Mouse (Mus musculus) c-Kit-positive CD71-positive TER-119-positive erythroid progenitor cells, embryonic 14.5 days (primary cell): ENCODE measurements around the gene Papola.
A peak's percentile ranks its signal among the peaks of the same experiment; 100 is the strongest.
"Not testable (repeated sequence)": the region's sequence is repeated elsewhere in the genome, so short reads cannot be mapped to it uniquely, and the experiment has no call there.

ENCODE experiments used
- DNase-seq: peaks from one replicate; pipeline ENCODE4 v3.0.0-alpha.2; 2013; ENCODE audit warnings: low spot score

Papola gene

DNA sequence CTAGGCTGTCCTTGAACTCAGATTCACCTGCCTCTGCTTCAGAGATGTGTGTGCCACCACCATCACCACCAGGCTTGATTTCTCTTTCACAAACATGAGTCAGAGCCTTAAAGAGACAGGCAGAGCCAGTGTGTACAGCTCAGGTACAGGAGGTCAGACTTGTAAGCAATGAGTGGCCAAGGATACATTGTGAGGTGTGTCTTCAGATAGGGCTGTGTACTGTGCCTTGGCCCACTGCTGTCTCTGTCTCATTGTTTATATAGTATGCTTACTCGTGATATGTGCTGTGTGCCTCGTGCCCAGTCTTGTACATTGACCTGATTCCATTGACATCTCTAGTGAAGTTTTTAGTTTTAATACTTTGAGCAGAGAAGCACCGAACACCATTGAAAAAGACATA is 21.3 kb downstream of the Papola start:
- no peak for DNase-seq

DNA sequence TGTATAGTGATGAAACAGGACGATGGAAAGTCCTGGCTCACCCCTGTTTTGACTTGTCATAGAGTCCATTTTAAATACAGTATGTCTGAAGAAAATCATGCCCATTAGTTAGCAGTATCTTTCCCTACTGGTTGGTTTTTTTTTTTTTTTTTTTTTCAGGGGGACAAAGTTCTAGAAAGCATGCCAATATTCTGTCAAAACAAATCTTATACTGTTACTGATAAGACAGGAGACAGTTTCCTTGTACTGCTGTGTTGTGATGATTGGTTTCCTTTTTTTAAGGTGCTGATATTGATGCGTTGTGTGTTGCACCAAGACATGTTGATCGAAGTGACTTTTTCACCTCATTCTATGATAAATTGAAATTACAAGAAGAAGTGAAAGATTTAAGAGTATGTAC is 21.7 kb downstream of the Papola start:
- no peak for DNase-seq

DNA sequence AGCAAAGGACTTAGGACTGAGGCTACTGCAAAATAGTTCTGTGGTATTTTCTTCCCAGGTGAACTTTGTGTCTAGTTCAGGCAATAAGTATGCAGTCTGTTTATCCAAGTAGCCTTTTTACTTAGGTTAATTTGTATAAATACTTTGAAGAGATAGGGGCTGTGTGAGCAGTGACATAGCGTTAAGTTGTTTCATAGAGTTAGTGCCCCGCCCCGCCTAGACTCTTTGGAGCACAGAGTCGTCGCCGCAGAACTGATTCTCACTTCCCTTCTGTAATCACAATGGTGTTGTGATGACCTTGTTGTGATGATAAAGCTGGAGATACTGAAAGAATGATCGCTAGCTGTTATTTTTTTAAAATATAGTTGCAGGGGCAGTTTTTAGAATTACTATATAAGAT is 22.9 kb downstream of the Papola start:
- DNase-seq, result no peak

DNA sequence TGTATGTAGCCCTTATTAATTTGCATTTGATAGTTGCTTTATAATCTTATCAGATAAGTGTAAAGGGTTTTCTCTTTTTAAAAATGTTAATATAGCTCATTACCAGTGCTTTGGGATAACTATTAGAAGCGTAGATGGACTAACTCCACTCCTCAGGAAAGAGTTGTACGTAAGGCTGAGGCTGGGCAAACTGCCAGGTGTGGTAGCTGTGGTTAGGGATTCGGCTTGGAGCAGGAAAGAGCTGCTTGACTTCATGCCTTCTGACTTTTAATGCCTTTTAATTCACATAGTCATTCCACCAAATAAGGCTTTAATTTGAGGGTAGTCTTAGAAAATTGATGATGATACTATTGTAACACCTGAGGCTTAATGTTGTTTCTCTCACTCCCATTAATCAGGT is 24.5 kb downstream of the Papola start:
- no peak for DNase-seq

DNA sequence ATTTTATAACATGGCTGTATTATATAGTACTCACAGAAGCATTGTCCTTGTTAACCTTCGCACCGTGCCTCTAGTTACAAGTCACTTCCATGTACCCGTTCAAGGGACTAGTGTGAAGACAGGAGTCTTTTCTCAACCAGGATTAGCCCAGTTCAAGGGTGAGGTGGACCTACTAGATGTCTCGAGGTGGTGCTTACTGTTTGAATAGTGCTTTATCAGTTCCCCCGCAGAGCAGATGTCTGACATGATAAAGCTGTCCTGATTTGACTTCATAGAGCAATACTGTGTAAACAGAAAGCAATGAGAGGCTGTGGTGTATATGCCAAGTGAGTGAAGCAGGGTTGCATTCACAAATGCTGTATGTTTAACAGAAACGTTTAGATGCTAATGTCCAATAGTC is 26.1 kb downstream of the Papola start:
- DNase-seq, result no peak

DNA sequence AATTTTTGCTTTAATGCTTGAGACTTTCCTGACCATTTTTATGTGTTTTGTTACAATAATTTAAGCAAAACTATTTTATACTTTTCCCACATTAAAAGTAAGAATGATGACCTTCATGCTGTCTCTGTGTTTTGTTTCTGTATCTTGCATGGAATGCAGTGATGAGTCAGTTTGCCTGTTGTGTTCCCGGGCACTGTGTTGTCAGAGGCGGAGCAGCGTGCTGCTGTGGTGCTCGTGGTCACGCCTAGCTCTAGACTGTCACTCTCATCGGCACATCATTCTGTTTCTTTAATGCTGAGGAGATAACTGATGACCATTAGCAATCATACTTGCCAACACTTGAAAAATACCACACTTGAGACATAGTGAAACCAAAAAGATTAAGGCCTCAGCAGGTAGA is 29.5 kb downstream of the Papola start:
- DNase-seq, result no peak

DNA sequence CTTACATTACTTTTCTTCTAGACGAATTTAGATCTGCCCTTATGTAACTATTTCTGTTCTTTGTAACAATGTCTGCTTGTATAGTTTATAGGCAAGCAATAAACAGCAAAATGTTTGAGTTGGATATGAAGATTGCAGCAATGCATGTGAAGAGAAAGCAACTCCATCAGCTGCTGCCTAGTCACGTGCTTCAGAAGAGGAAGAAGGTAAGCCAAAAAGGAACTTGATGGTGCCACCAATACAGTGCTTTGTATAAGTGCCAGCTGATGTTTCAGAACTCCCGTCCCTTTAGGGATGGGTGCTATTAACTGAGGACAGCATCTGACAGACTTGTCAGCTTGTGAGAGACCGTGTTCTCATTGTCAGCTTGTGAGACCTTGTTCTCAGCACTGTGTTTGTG is 39.0 kb downstream of the Papola start:
- no peak for DNase-seq

DNA sequence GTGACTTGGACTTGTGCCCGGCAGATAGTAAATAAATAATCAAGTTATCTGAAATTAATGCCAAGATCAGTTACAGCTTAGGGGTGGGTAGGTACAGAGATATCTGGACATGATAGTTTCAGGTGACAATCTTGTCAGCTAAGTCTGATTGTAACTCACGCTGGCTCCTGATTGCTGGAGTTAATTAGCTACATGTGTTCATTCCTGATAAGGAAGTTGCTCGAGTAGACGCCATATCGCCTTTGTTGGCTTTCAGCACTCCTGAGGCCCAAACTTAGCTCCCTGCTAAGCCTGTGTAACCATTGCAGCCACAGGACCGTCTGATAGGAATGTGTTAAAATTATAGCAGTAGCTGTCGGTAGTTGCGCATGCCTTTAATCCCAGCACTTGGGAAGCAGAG is 40.2 kb downstream of the Papola start:
- peak; percentile 60 for DNase-seq

DNA sequence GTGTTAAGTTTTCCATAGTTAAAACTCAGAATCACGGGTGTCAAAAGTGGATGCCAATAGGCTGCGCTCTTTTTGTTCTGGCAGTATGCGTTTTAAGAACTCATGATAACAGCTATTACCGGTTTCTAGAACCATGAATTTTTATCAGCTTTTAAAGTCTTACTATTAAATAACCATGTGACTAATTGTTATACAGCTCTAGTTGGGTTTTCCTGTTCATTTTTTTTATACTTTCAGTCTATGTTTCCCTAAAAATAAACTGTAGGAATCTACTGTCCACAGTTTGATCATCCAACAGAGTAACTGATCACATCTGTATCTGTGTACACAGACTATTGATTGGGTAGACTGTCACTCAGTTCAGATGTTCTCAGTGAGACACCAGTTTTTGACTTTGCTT is 40.8 kb downstream of the Papola start:
- peak; percentile 10 for DNase-seq

DNA sequence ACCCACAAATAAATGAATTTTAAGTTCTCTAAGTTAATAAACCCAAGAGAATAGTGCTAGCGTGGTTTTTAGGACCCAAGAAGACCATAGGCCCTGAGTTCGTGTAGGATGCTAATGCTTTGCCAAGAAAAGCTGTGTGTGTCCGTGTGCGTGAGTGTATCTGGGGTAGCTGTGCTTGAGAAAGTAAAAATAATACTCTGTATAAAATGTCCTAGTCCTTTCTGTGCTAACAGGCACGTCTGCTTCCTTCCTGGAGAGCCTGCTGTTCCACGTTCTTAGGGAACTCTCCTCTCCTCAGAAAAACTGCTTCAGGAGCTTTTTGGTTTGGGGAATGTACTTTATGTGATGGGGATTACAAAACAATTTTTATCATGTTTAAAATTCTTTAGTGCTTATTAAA is 48.0 kb downstream of the Papola start:
- DNase-seq, result no peak

DNA sequence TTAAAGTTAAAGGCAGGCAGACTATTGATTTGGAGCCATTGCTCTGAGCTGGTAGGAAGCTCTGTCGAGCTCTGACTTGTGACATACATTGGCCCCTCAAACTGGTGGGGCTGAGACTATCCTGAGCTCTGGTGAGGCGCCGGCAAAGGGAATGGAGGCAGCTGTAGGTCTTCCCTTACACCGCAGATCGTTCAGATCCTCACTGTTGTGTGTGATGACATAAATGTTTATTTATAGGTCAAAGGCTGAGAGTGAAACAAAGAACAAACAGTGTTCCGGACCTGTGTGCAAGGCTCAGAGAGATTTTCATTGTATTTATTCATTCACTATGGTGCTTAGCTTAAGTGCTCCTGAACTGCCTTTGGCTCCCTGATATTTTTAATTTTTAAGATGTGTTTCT is 50.4 kb downstream of the Papola start:
- DNase-seq, result no peak

DNA sequence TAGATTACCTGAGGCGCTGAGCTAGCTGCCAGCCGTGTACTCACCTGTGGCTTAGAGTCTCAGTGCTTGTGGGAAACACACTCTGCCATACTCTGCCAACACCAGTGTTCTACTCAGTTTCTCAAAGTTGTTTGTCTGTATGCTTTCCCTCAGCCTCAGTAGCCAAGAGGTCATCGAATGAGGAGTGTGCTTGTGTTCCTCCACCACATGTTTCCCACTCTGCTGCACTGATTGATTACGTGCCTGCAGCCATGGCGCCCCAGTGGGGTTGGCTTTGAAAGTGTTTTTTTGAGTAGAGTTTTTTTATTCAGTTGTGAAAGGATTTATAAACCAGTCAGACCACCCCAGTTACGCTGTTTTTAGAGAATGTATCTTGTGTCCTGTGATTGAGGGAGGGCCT is 51.1 kb downstream of the Papola start:
- DNase-seq, result no peak

DNA sequence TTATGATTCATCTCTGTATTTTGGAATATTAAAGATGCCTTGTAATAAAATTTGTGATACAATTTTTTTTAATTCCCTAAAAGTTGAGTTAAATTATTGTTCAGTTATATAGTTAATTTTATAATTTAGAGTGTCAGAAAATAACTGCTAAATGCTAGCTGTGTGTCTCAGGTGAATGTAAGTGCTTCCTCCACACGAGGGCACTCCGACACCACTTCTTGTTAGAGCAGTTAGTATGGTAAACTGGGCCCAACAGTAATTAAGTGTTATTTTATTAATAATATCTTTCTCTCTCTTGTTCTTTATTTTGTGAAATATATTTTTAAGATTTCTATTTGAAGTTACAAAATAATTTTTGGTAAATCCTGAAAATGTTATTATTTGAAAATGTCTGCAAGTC is 51.7 kb downstream of the Papola start:
- no peak for DNase-seq

DNA sequence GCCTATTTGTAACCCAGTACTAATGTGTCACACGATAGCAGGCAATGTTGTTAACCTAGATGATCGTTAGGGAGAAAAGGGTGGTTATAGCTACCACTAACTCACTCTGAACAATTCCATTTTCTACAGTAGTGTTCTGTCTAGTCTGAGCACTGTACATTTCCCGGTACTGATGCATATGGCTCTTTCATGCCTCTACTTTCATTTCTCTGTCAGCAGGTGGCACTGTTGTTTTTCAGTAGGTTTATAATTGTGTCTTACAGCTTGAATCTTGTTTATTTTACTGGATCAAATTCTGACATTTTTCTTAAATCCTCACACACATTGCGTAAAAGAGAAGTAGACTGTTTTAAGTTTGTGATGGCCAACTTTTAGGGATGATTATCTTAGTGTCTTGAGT is 54.6 kb downstream of the Papola start:
- DNase-seq, result peak; percentile 21

DNA sequence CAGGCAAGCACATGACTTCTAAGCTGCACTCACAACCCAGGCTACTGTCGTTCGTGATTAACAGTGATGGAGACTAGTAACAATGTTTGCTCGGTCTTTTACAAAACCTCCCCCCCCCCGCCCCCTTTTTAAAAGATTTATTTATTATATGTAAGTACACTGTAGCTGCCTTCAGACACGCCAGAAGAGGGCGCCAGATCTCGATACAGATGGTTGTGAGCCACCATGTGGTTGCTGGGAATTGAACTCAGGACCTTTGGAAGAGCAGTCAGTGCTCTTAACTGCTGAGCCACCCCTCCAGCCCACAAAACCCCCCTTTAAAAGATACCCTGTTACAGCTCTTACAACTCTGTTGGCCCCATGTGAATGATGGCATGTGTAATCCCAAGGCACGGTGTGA is 56.1 kb downstream of the Papola start:
- not testable (repeated sequence) for DNase-seq

DNA sequence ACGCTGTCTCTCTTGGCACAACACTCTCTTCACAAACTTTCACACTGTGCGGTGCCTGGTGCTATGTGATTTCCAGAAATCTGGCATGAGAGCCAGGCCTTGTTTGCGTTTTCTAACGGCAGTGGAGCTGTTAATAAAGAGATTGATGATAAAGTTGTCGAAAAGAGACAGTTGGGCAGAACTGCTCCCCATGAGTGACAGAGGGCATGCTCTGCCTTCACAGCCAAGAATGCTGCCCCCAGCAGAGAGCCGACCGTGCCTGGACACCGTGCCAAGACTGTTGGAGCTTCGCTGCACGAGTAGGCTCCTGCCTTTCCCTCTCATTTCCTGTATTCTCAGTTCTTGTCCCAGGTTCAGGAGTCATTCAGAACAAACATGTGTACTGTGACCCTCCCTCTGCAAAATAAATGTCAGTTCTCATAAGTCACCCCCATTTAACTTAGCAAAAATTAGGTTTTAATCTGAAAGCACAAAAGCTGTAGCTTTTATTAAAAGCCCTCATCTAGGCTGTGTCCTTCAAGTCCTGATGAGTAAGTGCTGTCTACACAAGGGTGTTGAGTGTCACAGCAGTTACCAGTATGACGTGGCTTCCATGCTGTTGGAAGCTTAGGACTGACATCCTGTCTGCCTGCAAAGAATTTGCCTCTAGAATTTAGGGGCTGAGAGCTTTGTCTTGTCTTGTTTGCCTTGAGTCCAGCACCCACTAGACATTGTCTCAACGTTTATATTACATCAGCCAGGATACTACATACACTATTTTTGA is 58.9 kb downstream of the Papola start:
- no peak for DNase-seq

DNA sequence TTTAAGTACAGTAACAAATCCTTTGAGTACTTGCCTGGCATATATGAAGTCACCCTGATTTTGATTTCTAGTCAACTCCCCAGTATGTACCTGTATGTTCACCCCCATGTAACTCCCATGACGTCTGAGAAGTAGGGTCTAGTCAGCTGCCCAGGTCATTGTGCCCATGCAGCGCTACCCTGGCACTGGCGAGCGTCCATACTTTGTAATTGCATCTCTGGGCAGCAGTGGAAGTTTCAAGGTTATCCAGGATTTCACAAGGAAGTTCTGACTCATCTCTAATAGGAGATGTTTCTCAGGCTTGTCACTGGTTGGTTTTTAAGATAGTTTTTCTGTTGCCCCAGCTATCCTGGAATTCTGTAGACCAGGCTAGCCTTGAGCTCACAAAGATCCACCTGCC is 59.9 kb downstream of the Papola start:
- no peak for DNase-seq

DNA sequence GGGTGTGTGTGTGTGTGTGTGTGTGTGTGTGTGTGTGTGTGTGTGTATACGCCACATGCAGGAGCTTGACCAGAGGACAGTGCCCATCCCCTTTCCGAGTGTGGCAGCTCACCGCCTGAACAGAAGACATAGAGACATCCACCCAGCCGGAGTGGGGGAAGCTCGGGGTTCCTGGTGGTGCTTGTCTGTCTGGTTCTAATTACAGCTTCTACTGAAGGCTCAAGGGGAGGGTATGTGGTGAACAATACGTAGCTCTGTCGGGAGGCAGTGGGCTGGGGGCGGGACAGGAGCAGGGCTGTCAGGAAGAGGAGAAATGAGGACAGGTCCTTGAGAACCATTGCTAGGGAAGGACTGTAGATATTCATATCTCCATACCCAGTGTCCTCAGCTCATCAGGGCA is 64.6 kb downstream of the Papola start:
- no peak for DNase-seq

DNA sequence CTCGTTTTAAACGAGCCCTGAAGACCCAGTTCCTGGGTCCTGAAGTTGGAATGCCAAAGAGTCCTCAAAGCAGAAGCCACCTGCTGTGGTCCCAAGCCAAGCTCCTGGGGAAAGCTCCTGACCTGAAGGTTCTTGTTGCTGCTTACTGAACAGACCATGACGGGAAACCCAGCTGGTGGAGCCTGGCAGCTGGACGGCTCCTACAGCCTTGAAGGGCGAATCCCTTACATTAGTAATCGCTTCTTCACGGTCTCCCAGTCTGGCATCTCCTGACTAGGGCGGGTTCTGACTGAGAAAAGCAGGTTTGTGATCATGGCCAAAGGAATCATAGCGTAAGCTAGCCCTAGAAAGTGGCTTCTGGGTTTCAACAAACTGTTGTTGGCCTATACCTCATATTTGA is 66.2 kb downstream of the Papola start:
- no peak for DNase-seq

DNA sequence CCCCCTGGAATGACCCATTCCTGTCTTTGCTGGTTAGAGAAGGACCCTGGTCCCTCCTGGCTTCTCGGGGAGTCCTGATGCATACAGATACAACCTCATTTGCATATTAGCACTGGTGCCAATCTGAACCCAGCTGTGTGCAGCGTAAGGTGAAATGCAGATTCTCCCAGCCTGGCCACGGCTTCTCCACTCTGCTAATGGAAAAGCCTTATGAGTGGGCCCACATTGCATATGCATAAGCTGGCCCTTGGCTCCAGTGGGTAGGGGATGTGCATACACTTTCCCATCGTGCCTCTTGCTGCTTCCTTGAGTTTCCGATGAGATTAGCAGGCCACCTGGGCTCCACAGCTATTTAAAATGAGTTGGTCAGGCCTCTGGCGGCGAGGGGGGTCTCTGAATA is 68.3 kb downstream of the Papola start:
- DNase-seq, result no peak

DNA sequence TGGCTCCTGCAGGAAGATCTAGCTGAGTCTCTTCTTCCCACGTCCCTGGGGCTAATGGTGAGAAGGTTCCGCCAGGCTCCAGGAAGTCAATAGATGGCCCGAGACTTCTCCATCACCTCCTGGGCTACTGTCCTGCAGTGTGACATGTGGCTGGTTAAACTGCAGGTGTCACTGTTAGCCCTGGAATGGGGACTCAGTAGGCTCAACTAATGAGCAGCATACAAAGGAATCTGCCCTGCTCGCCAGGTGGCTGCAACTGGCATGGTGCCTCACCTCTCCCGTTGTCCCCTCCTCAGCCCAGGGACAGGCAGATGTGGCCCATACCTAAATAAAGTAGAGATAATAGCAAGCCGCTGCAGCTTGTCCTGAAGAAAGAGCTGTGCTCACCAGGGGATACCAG is 70.1 kb downstream of the Papola start:
- DNase-seq, result no peak

DNA sequence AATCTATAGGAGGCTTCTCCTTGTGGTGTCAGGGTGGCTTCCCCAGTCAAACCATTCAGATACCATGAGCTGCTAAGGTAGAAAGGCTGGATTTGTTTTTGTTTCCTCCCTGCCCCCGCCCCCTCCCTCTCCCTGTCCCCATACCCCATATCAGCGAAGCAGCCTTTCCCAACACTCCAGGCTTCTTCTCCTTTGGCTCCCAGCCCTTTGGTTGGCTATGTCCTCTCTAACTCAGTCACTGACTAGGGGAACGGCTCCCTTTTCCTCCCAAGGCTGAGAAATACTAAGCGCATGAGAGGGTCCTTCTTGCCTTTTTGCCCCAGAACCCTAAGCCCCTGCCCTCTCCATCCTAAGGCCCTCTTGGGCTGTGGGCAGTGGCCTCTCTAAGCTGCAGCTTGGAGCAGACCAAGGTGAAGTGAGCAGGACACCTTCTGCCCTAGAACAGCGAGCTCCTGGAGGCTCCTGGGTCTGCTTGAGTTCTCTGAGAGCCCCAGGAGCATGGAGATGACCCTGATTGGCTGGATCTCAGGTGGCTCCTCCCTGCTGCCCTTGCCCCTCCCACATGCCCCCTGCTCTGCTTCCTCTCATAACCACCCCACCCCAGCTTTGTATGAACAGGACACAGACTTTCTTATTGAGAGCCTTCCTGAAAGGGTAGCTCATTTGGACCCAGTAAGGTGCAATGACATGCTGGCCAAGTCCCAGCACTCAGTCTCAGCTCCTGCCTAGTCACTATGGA is 73.6 kb downstream of the Papola start:
- DNase-seq, result no peak

DNA sequence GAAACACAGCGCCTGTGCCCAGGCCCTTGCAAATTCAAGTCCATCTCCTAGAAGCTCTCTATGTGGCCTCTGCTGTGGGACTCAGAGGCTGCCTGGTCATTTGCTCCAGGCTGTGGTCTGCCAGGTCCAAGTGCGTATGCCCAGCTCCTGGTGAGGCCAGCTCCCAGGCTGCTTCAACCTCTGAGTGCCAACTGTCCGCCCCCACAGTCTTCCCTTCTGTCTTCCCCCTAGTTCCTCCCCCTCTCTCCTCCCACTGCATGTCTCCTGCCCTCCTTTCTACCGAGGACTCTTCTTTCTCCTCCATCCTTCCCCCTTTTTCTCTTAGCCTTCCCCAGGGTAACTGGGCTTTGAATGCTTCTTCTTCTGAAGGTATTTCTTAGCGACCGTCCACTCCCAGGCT is 77.6 kb downstream of the Papola start:
- DNase-seq, result no peak

DNA sequence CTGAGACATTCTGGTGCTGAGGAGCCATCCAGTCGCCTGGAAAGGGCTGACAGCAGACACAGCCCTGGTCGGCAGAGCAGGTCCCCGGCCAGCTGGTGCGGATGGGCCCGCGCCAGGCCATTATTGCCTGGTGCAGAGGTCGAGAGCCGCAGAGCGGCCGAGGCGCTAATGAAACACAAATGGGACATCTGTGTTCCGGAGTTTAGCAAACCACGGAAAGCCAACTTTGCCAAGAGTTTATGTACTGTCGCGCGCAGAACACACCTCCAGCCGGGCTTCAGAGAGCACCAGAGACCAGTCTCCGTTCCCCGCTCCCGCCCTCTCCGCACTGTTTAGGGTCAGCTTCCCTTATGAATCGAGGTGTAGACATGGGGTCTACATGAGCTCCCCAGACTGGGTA is 78.1 kb downstream of the Papola start:
- no peak for DNase-seq
